Mouse (Mus musculus): ENCODE measurements around the gene Psma2. TPM values are rescaled to one million over a fixed set of nuclear protein-coding genes. Genes with fewer than 3 reads are reported as not detected.

Psma2 gene
- 99.2 TPM for polyA plus RNA-seq (2014; fragmentation: Illumina TruSeq; extraction: RNeasy Lipid Tissue Mini Kit (QIAGEN cat#74804); ENCODE audit: low read depth, low replicate concordance)

GRCm38 (mm10) chr13:14612926-14613529, at the start of gene Psma2, which contains the start of gene Mrpl32:
Gene Psma2 (plus strand): TSS chr13:14613240.
Gene Mrpl32 (minus strand): TSS chr13:14613165.

GRCm38 (mm10) chr13:14629726-14630641, 16.9 kb downstream of the Psma2 start, which contains the start of gene AW209491:
Gene AW209491 (plus strand): TSS chr13:14630154.

Other genes starting within 250 kb of the Psma2 start
- not detected for gene Hecw1, start 90.0 kb upstream of the Psma2 start, polyA plus RNA-seq (2014; fragmentation: Illumina TruSeq; extraction: RNeasy Lipid Tissue Mini Kit (QIAGEN cat#74804); ENCODE audit: low read depth, low replicate concordance)
- gene Mrpl32, start 75 bp upstream of the Psma2 start, polyA plus RNA-seq (2014; fragmentation: Illumina TruSeq; extraction: RNeasy Lipid Tissue Mini Kit (QIAGEN cat#74804); ENCODE audit: low read depth, low replicate concordance) = 113 TPM
- 14.0 TPM for gene AW209491, start 16.9 kb downstream of the Psma2 start, polyA plus RNA-seq (2014; fragmentation: Illumina TruSeq; extraction: RNeasy Lipid Tissue Mini Kit (QIAGEN cat#74804); ENCODE audit: low read depth, low replicate concordance)